Mouse (Mus musculus): ENCODE measurements around the gene Cmya5. TPM values are rescaled to one million over a fixed set of nuclear protein-coding genes. Genes with fewer than 3 reads are reported as not detected.

Gene Cmya5
- polyA plus RNA-seq, 1 experiment from 2014 or later = 0.19 TPM

GRCm38 (mm10) chr13:92994743-92995142, 149.8 kb downstream of the Cmya5 start:
- no peak for ATAC-seq
- no peaks in the 10 kb centered on the region for H3K9me3 ChIP-seq (ENCODE audit: control insufficient read depth, low read length)
- H3K9ac ChIP-seq (replicated peaks; ENCODE audit: low read depth, low read length) = no peak overlapping the region
- H3K27me3 ChIP-seq (replicated peaks; ENCODE audit: control insufficient read depth, insufficient read depth, low read length) = no peaks in the 10 kb centered on the region
- H3K4me3 ChIP-seq (replicated peaks; ENCODE audit: low read length) = no peak overlapping the region
- no peak overlapping the region for H3K27ac ChIP-seq (ENCODE audit: low read length)
- H3K4me1 ChIP-seq (replicated peaks; ENCODE audit: control insufficient read depth, insufficient read depth, low read length) = no peaks in the 10 kb centered on the region
- no peak overlapping the region for H3K4me2 ChIP-seq (ENCODE audit: low read length)
- no peaks in the 10 kb centered on the region for H3K36me3 ChIP-seq (ENCODE audit: control insufficient read depth, insufficient read depth)

GRCm38 (mm10) chr13:92992823-92993222, 151.7 kb downstream of the Cmya5 start:
- Histone ChIP-seq H3K27me3 (replicated peaks; ENCODE audit: control insufficient read depth, insufficient read depth, low read length) (no peaks in the 10 kb centered on the region), H3K9me3 (ENCODE audit: control insufficient read depth, low read length) (no peaks in the 10 kb centered on the region), H3K9ac (replicated peaks; ENCODE audit: low read depth, low read length) (no peak overlapping the region), H3K27ac (ENCODE audit: low read length) (no peak overlapping the region), H3K4me1 (replicated peaks; ENCODE audit: control insufficient read depth, insufficient read depth, low read length) (no peaks in the 10 kb centered on the region), H3K4me2 (ENCODE audit: low read length) (no peak overlapping the region), H3K4me3 (replicated peaks; ENCODE audit: low read length) (no peak overlapping the region), H3K36me3 (ENCODE audit: control insufficient read depth, insufficient read depth) (no peaks in the 10 kb centered on the region)
- ATAC-seq = no peak
- 72% methylated on average over 5 of the region's 5 CpGs for WGBS

Other genes with a start within 250 kb of the Cmya5 start
- 47.2 and 49.7 TPM in 2 replicates for gene Tent2, start 47.7 kb upstream of the Cmya5 start, polyA plus RNA-seq (2015; fragmentation: Nextera tagmentation; extraction: Ambion mirVana)
- 15.7 and 17.0 TPM in 2 replicates for gene Homer1, start 154.9 kb upstream of the Cmya5 start, polyA plus RNA-seq (2015; fragmentation: Nextera tagmentation; extraction: Ambion mirVana)